Mouse (Mus musculus) B cell, adult 62 days (primary cell): ENCODE results near the gene Pom121. TPM values are rescaled to one million over a fixed set of nuclear protein-coding genes. Genes with fewer than 3 reads are reported as not detected.

Experiments
- total RNA-seq: library from RNA; stranded (reverse); gene quantifications from 4 replicates; pipeline ENCODE4 v1.2.4, GENCODE M21; 2023

Gene Pom121
- 60.4 to 65.7 TPM (median 62.5 TPM) in 4 replicates for total RNA-seq

GRCm38 (mm10) chr5:135394004-135394823 is at the start of gene Pom121:
Gene Pom121, minus strand, starts transcription at chr5:135394546.

GRCm38 (mm10) chr5:135369787-135370654 is 24.3 kb downstream of the Pom121 start, which contains the start of gene Nsun5:
Gene Nsun5, plus strand, starts transcription at chr5:135369953.

GRCm38 (mm10) chr5:135352995-135353394 is 41.4 kb downstream of the Pom121 start, which contains the start of gene Trim50:
Gene Trim50, plus strand, starts transcription at chr5:135353295.

GRCm38 (mm10) chr5:135349862-135350261 is 44.5 kb downstream of the Pom121 start, which contains the start of gene Fkbp6:
Gene Fkbp6, minus strand, starts transcription at chr5:135350044.

Other genes starting within 250 kb of the Pom121 start
- gene Tbl2, start 244.9 kb downstream of the Pom121 start, total RNA-seq, result 14.3 to 17.0 TPM (median 15.3 TPM) in 4 replicates
- 72.8 to 88.8 TPM (median 76.4 TPM) in 4 replicates for gene Bcl7b, start 226.3 kb downstream of the Pom121 start, total RNA-seq
- gene Baz1b, start 207.3 kb downstream of the Pom121 start, total RNA-seq, result 104 to 115 TPM (median 110 TPM) in 4 replicates
- 0.24 to 0.67 TPM (median 0.45 TPM) in 4 replicates for gene Fzd9, start 143.3 kb downstream of the Pom121 start, total RNA-seq
- not detected in 4 replicates for gene Fkbp6, start 44.5 kb downstream of the Pom121 start, total RNA-seq
- gene Trim50, start 41.3 kb downstream of the Pom121 start, total RNA-seq, result not detected in 4 replicates
- 25.6 to 40.7 TPM (median 31.0 TPM) in 4 replicates for gene Nsun5, start 24.6 kb downstream of the Pom121 start, total RNA-seq
- 28.3 to 32.7 TPM (median 32.2 TPM) in 4 replicates for gene Hip1, start 150.6 kb upstream of the Pom121 start, total RNA-seq
- not detected in 4 replicates for gene Ccl26, start 169.0 kb upstream of the Pom121 start, total RNA-seq
- 0.45 TPM in 1 of 4 replicates, not detected in the others for gene Ccl24, start 178.5 kb upstream of the Pom121 start, total RNA-seq
- gene Rhbdd2, start 238.1 kb upstream of the Pom121 start, total RNA-seq, result 16.1 to 23.2 TPM (median 20.5 TPM) in 4 replicates